Mouse (Mus musculus): ENCODE results near the gene Sulf2. TPM values are rescaled to one million over a fixed set of nuclear protein-coding genes. Genes with fewer than 3 reads are reported as not detected.
"Not testable (repeated sequence)": the region's sequence is repeated elsewhere in the genome, so short reads cannot be mapped to it uniquely, and the experiment has no call there.

Sulf2 gene
- 10 to 100 TPM; 66.2 to 68.9 TPM for total RNA-seq (2021)
- long read RNA-seq, experiment 1, full-length matches to known transcripts: 37 of 68 reads
- long read RNA-seq, experiment 1, partial matches to known transcripts: 16 of 68 reads
- long read RNA-seq, experiment 1, other reads (novel, unspliced or antisense): 15 of 68 reads
- long read RNA-seq, experiment 2, full-length matches to known transcripts: 43 of 79 reads
- long read RNA-seq, experiment 2, partial matches to known transcripts: 20 of 79 reads
- long read RNA-seq, experiment 2, other reads (novel, unspliced or antisense): 16 of 79 reads

DNA sequence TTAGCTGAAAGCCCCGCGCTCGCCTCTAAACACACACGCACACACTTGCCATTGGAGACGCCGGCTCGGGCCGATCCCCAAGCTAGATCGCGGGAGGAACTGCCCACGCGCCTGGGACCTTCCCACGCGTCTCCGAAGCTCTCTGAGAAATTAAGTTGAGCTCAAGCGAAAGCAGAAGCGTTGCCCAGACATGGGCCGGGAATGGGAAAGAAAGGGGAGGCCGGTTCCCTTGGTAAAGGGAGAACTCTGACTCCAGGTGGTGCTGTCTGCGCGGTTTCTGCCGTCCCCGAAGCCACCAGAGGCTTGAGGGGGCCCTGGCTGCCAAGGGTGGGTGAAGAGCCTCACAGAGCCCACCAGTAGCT, at the start of gene Sulf2:
Gene Sulf2, minus strand, starts transcription at position 210 of the 362 bp plus-strand sequence.
- DNase-seq (ENCODE audit: low spot score in 2 of 2): peak; percentile 53 to 78

DNA sequence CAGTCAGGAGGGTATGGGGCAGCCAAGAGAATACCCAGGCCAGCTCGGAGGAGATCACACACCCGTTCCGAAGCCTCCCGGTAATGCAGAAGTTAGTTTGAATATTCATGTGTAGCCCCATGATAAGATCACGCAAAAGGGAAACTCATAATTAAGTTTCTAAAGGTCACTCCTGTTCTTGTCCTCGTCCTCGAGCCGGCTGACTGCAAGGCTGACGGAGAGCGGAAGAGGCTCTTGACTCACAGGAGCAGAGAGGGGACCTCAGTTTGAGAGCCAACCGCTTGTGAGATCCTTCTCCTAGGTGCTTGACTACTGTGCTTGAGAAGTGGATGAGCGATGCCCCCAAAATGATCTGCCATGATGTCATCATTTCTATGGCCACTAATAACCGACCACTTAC, 48.7 kb upstream of the Sulf2 start:
- DNase-seq (ENCODE audit: low spot score in 2 of 2): no peak

DNA sequence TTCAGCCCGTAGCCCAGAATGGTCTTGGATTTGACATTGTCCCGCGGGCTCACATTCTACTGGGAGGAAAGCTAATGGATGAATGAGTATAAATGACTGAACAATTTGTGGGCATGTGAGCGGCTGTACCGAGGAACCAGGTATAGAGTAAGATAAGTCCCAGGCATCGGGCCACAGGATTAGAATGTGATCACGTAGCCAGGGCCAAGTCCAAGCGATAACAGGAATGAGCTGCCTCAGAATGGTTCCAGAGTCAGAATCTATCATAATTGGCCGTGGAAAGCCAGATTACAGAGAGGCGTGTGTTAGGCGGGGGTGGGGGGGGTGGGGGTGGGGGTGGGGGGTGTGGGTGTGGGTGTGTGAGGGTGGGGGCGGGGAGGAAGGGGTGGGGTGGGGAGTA, 48.2 kb upstream of the Sulf2 start:
- DNase-seq (ENCODE audit: low spot score in 2 of 2): no peak

DNA sequence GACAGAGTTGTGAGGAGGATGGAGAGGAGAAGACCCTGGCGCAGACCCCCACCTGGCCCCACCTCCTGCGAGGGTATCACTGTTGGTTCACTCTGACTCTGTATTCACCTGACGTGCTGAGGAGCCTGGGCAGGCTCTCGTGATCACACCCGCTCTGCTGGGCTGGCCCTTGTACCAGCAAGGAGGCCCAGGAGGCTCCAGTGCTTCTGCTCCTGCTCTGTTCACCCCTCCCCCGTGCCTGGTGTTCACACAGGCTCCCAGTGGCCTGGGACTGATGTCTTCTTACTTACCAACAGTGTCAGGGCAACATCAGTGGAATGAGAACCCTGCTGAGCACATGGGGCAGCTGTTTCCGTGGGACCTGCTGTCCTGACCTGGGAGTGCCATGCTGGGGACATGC, 42.5 kb upstream of the Sulf2 start:
- DNase-seq (ENCODE audit: low spot score in 2 of 2): no peak

DNA sequence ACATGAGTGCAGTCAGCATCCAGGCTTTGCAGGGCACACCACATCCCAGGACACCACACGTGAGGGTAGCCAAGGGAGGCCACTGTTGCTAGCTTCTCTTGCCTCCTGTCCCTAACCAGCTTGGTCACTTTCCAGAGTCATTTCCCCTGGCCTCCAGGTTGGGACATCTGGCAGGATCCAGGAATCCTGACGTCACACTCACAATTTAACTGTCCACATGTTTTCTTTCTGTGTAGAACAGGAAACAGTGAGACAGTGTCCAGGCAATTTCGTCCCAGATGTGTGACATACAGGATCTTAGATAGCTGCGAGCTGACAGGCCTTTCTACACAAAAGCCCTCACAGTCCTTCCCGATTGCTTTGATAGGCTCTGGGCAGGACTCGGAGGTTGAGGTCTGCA, 41.6 kb upstream of the Sulf2 start:
- no peak for DNase-seq (ENCODE audit: low spot score in 2 of 2)

DNA sequence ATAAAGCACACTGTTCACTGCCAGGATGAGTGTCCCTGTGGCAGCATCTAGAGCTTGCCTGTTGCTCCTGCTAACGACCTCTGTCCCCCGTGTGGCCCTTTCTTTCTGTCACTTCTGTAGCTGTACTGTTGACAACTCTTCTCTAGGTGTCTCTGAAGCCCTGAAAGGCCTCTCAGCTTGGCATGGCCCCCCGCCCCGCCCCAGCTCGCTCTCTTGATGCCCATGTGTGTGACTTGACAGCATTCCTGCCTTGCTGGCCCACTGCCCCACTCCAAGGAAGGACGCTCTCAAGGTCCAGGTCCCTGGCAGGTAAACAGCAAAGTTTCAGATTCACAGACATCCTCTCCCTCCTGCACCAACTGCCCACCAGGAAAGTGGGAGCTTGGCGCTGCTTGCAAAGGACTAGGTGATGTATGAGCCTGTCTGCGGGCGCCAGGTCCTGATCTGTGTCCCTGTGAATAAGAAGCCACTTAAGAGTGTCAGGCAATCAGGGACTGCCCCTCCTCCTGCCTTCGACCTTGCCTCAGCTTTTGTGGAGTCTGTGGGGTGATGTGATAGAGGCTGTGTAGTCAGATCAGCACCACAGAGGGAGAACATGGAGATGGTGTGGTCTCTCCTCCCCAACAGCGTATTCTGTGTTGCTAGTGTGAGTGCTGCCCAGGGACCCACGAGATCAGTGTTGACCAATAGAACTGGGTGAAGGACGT, 40.8 kb upstream of the Sulf2 start:
- no peak for DNase-seq (ENCODE audit: low spot score in 2 of 2)

DNA sequence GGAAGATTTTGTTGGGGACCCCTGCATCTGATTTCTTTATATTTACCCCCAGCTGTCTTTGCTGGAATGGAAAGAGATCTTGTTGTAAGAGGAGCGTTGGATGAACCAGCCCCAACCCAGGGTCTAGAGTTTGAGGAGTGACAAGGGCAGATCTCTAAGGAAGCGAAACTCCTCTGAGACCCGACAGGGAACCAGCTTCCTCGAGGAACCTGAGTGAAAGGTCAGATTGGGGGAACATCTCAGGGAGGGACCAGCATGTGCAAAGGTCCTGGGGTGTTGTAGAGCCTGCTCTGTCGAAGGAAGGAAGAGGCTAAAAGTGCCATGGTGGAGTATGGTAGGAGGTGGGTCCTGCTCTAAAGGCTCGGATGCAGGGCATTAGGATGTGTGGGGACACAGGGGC, 39.6 kb upstream of the Sulf2 start:
- DNase-seq (ENCODE audit: low spot score in 2 of 2): no peak

DNA sequence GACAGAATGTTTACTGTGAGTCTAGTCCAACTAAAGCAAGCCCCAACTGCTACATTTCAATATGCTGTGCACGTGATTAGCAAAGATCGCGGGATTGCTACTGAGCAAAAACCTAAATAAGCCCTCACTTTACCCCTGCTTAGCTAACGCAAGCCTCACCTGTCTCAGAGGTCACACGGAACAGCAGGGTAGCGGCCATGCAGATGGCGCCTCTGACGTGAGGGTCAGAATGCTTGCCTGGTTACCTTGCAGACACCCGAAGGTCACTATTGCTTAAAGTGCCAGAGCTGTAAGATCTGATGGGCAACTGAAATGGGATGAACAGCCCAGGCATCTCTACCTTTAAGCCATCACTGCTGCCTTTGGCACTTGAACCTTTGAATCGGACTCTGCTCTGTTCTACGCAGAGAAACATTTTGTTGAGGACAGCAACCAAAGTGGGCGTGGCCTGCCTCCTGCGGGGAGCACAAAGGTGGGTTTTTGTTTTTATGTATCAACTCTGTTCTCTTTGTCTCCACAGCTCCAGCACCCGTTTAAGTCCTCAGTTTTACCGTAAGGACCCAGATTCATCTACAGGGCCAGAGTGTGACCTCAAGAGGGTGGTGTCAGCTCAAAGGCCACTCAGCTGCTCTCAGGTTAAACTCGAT, 38.8 kb upstream of the Sulf2 start:
- DNase-seq (ENCODE audit: low spot score in 2 of 2): no peak

DNA sequence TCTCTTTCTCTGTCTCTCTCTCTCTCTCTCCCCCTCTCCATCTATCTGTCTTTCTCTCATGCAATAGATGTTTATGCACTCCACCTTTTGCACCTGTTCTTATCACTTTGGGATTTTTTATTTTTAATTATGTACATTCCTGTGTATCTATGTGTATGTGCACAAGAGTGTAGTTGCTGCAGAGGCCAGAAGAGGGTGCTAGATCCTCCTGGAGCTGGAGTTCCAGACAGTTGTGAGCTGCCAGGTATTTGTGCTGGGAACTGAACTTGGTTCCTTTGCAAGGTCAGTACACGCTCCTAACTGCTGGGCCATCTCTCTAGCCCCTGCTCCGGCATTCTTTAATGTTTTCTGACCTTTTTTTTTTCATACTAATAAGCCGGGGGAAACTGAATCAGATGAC, 38.0 kb upstream of the Sulf2 start:
- no peak for DNase-seq (ENCODE audit: low spot score in 2 of 2)

DNA sequence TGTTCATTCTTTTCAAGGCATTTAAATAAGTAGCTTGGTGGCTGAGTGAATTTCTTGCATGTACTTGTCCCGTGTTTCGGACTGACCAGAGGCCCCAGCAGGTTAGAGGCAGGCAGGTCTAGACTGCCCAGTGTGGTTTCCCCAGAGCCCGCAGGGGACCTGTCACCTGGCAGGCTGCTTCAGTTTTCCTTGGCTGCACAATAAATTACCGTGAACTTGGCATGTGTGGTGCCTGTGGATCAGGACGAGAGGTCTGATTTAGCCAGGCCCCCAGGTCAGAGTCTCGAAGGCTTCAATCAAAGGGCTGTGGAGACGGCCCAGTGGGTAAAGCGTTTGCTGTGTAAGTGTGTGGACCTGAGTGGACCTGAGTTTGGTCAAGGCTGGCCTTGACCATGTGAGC, 35.4 kb upstream of the Sulf2 start:
- no peak for DNase-seq (ENCODE audit: low spot score in 2 of 2)

DNA sequence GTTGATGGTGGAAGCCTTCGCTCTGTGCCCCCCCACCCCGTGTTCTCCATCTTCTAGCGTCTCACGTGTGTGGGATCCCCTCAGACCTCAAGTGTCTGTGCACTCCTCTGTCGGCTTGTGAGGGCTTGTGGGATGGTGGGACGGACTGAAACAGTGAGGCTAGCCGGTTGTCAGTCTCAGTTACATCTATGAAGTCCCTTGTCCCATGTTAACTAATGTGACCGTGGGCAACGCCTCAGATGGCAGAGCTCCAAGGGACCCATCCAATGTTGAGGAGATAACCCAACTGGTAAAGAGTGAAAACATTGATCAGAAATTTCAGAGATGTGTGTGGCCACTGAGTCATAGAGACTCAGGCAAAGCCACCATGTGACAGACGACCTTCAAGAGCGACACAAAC, 33.7 kb upstream of the Sulf2 start:
- DNase-seq (ENCODE audit: low spot score in 2 of 2): no peak

DNA sequence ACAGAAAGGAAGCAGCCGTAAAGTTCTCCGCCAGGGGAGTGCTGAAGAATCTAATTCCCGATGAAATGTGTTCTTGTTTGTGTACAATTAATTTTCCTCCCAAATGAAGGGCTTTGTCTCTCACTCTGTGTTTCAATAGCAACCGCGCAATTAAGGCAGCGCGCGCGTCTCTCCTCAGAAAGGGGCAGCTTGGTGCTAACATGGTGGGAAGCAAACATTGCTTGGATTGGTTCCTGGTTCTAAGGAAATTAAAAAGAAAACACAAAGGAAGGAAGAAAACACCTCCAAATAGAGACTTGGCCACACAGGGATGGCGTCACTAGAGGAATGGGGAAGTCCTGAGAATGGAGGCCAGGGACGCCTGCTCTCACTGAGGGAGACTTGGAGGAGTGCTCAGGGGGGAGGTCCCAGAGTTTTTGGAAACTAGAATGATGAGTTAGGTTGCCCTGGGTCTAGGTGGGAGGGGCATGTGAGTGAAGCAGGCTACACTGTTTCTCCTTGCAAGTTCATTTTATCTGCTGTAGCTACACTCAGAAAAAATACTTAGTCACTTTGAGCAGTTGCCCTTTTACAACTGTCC, 32.5 kb upstream of the Sulf2 start:
- DNase-seq (ENCODE audit: low spot score in 2 of 2): not testable (repeated sequence)

DNA sequence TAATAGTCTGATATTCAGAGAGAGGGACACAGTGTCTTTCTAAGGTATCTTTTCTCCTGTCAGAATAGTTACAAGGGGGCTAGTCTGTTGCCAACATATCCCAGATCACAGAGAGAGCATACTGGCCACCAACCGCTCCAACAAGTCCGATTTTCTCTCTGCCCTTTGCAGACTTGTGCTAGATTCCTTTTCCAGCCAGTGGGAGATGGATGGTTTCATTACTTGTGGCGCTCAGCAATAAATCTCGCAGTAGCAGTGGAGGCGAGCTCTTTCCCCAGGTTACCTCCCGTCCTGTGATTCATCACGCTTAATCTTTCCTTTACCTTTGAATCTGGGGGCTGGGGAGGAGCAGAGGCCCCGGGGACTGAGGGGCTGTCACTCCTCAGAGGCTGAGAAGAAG, 31.9 kb upstream of the Sulf2 start:
- DNase-seq (ENCODE audit: low spot score in 2 of 2): not testable (repeated sequence)

DNA sequence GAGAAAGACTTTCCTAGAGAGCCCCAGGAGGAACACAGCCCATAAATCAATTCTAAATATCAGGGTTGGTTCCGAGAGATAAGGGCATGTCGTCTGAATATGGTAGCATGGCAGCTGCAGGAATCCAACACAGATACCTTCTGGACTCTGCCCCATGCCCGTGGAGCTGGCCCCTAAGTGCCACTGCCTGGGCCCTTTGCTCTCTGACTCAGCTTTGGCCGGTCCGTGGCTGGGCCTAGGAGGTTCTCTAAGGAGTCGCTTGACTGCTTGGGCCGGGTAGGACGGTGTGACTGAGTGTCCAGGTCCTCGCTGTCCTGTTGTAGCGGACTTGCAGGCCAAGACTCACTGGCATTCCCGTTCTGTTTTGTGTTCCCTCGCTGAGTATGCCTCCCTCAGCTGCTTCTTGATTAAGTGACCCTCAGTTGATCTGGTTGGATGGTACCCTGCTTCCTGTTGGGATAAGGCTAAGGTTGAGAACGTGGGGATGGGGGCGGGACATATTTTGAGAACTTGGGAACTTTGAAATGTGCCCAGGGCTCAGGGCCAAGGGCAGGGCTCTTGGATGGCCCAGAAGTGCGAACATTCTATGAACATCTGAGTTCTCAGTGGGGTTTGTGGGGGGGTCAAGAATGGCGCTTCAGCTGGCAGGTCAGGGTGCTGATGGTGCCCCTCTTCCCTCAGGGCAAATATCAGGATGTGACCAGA, 30.9 kb upstream of the Sulf2 start:
- no peak for DNase-seq (ENCODE audit: low spot score in 2 of 2)

DNA sequence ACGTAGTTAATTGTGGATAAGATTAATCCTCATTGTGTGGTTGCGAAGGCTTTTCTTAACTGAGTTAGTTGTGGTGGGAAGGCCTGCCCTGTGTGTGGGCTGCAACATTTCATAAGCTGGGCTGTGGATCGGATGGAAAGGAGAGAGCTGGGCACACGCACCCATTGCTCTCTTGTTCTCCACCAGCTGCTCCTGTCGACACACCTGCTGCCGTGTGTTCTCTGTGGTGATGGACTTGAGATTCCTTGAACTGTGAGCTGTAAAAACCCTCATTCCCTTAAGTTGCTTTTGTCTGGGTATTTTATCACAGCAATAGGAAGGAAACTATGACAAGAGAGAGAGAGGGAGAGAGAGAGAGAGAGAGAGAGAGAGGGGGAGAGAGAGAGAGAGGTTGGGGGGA, 30.3 kb upstream of the Sulf2 start:
- no peak for DNase-seq (ENCODE audit: low spot score in 2 of 2)

DNA sequence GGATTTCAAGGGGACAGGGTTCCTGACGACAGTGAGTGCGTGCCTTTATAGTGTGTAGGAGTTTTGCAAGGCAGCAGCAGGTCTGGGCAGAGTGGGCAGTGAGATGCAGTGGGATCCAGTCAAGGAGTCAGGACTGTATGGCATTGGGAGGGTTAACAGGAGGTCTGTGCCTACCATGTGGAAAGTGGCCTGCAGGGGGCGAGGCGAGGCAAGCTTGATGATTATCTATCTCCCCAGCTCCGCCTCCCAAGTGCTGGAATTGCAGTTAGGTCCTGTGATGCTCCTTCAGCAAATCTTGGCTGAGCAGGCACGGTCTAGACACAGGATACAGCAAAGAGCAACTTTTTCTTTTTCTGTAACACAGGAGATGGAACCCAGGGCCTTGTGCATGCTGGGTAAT, 29.0 kb upstream of the Sulf2 start:
- DNase-seq (ENCODE audit: low spot score in 2 of 2): no peak

DNA sequence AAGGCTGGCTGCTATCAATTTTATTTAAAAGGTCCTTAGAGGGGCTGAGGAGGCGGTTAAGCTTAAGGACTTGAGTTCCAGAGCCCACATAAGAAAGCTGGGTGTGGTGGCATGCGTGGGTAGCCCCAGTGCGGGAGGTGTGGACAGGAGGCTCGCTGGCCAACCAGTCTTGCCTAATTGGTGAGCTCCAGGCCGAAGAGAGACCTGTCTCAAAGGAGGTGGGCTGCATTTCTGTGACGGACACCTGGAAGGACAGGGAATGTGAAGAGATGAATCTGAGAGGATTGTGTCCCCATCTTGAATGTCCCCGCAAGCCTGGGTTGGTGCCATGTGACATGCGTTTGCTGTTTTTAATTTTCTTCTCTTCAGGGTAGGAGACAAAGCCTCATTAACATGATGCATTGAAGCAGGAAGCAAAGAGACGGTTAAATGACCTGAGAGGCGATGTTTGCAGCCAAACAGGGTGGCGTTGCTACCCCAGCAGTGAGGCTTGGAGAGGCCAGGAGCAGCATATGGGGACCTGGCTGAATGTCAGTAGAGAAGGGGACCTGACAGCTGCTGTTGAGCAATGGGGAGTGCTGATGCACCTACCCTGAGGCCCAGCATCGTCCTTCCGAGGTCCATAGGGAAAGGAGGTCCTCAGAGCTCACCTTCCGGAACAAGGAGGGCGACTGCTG, 26.7 kb upstream of the Sulf2 start:
- DNase-seq (ENCODE audit: low spot score in 2 of 2): no peak

DNA sequence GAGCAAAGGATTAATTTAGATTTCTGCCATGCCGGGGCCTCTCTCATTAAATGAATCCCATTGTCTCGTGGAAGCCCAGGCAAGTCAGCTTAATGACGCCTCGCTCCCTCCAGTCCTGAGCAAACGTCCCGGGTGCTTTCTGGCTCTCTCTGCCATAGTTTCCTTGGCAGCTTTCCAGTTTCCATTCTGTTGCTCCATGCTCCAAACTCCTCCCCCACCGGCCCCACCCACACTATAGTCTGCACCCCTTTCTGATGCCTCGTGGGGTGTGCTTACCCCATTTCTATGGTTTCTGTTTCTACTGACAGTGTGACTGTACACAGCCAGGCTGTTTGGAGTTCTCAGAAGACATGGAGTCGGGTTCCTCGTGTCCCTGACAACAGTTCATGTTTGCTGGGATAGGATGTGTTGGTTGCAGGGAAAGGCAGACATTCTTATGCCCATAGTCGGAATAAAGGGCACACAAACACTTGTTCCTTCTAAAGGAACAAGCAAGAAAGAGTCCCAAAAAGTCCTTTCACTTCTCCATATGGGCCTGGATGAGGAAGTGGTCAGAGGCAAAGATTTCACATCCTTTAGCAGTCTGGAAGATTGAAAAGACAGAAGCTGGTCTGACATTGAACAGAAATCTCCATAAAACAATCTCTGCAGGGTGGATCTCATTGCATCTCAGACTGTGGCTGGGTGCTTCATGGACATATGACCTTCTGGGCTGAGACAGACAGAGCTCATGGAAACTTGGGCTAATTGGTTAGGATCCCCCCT, 25.5 kb upstream of the Sulf2 start:
- DNase-seq (ENCODE audit: low spot score in 2 of 2): peak in 1 of 2 experiments; percentile 70

DNA sequence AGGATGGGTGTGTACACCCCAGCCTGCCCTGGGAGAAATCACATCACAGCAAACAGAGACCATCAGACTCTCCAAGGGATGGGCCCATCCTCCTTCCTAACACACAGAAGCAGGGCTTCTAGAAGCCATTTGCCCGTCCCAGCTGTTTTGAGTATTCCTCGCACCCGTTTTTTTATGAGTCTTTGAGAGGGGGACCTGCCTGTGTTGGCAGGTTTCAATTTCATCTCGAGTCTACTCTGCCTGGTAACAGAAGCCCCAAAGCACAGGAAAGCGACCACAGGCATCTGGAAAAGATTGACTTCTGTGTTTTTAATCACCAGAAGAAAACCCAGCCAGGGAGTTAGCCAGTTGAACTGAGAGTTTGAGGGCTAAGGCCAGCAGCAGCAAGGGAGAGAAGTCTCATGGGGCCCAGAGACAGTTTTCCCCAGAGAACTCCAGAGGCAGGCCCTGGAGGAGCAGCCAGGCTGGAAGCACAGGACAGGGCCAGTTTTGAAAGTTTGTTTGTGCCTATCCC, 24.7 kb upstream of the Sulf2 start:
- peak in 1 of 2 experiments; percentile 33 for DNase-seq (ENCODE audit: low spot score in 2 of 2)
